Mouse (Mus musculus): Measurements from ENCODE around the gene Tspo2. TPM values are rescaled to one million over a fixed set of nuclear protein-coding genes. Genes with fewer than 3 reads are reported as not detected.
"Not testable (repeated sequence)": the region's sequence is repeated elsewhere in the genome, so short reads cannot be mapped to it uniquely, and the experiment has no call there.

Gene Tspo2
- 0.89 and 1.5 TPM in 2 replicates for polyA plus RNA-seq (2016; fragmentation: Nextera tagmentation; extraction: Ambion mirVana)

DNA sequence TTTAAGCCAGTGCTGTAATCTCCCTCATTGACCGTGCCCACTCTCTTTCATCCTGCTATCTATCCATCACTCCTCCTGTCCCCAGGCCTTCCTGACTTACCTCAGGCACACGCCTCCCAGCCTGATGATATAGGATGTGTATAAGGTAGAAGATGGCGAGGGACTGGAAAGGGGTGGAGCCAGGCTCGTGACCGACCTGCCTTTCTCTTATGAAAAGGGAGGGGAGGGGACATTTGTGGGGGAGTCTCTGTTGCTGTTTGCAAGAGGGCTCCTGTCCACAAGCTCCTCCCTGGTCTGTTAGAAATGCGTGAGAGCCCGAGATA is at the start of gene Tspo2:
TSS of gene Tspo2 (minus strand) at position 170 of the 323 bp plus-strand sequence.
- ATAC-seq (ENCODE audit: insufficient number of reproducible peaks, insufficient read depth, low FRiP score, low TSS enrichment), result no peak
- H3K4me2 ChIP-seq (replicated peaks), result no peak within 1 kb of the TSS
- no peaks in the 10 kb centered on the region for H3K9me3 ChIP-seq
- WGBS, result 68% methylated on average over 7 of the region's 7 CpGs
- no peaks in the 10 kb centered on the region for H3K27me3 ChIP-seq
- no peak within 1 kb of the TSS for H3K9ac ChIP-seq
- no peak within 1 kb of the TSS for H3K27ac ChIP-seq
- no peaks in the 10 kb centered on the region for H3K4me1 ChIP-seq
- H3K4me3 ChIP-seq, result no peak within 1 kb of the TSS
- no peaks in the 10 kb centered on the region for H3K36me3 ChIP-seq

DNA sequence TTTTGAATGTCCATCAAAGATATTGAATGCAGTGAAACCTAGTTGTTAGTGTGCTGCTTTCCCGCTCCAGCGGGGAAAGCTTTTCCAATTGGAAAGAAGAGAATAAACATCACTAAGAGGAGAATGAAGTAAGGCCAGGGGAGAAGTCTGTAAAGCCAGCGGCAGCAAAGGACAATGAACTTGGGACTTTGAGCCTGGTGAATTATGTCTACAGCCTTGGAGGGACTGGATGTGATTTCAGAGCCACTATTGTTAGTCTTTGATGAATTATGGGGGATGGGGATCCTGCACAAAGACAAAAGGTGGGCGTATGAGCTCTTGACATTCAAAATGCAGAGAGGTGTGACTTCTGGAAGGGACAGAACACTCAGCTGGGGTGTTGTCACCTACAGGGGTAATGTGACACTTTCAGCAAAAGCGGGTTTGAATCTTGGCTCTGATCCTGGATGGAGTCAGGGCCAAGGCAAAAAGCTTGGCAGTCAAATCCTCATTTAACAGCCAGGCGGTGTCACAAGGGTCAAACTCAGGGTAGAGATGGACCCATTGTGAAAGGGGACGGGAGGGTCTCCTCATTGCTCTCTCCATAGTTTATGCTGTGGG is 49.6 kb upstream of the Tspo2 start:
- H3K4me2 ChIP-seq (replicated peaks), result no peak overlapping the region
- H3K4me3 ChIP-seq, result no peak overlapping the region
- no peaks in the 10 kb centered on the region for H3K36me3 ChIP-seq
- no peaks in the 10 kb centered on the region for H3K9me3 ChIP-seq
- 83% methylated on average over 7 of the region's 7 CpGs for WGBS
- H3K27me3 ChIP-seq, result no peaks in the 10 kb centered on the region
- ATAC-seq (ENCODE audit: insufficient number of reproducible peaks, insufficient read depth, low FRiP score, low TSS enrichment), result no peak
- H3K4me1 ChIP-seq, result peaks cover 14% of the 10 kb centered on the region
- no peak overlapping the region for H3K27ac ChIP-seq
- H3K9ac ChIP-seq, result no peak overlapping the region

DNA sequence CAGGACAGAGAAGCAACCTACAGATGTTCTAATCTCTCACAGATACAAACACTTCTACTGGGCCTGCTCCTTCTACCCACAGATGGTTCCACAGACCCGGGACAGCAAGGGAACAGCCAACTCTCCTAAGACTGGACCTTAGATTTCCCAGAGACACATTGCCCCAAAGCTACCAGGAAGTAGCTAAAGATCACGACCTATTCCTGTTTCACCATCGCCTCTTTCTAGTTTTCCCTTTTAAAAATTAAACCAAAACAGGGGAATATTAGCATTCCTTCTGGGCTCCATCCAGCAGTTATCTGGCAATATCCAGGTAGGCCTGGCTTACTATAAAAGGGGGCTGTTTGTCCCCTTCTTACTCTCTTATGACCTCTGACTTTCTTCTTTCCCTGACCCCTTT is 46.7 kb upstream of the Tspo2 start:
- no peaks in the 10 kb centered on the region for H3K9me3 ChIP-seq
- H3K9ac ChIP-seq, result no peak overlapping the region
- no peak overlapping the region for H3K4me3 ChIP-seq
- no peak for ATAC-seq (ENCODE audit: insufficient number of reproducible peaks, insufficient read depth, low FRiP score, low TSS enrichment)
- no peak overlapping the region for H3K4me2 ChIP-seq (replicated peaks)
- no peak overlapping the region for H3K27ac ChIP-seq
- no peaks in the 10 kb centered on the region for H3K36me3 ChIP-seq
- no peaks in the 10 kb centered on the region for H3K27me3 ChIP-seq
- 82% methylated on average over 3 of the region's 3 CpGs for WGBS
- H3K4me1 ChIP-seq, result no peaks in the 10 kb centered on the region

DNA sequence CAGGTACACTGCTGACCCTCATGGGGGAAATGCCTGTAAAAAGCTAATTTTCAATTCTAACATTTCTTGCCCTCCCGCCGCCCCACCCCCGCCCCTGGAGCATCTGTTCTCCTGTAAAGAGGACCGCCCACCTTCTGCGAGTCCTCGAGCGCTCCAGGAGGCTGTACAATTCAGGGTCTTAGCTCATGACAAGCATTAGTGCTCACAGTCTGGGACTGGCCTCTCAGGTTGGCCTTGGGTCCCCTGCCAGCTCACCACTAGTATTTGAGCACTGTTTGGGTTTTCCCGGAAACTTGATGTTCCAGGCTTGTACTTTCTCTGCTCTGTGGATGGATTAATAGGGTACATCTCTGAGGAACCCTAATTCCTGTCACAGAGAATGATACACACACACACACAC is 42.7 kb upstream of the Tspo2 start:
- H3K4me1 ChIP-seq, result no peaks in the 10 kb centered on the region
- H3K9me3 ChIP-seq, result no peaks in the 10 kb centered on the region
- H3K4me2 ChIP-seq (replicated peaks), result no peak overlapping the region
- ATAC-seq (ENCODE audit: insufficient number of reproducible peaks, insufficient read depth, low FRiP score, low TSS enrichment), result peak; percentile 60; the same call in 1 of the 2 replicates
- H3K9ac ChIP-seq, result no peak overlapping the region
- no peaks in the 10 kb centered on the region for H3K27me3 ChIP-seq
- no peaks in the 10 kb centered on the region for H3K36me3 ChIP-seq
- no peak overlapping the region for H3K27ac ChIP-seq
- H3K4me3 ChIP-seq, result no peak overlapping the region
- WGBS, result 75% methylated on average over 8 of the region's 8 CpGs

DNA sequence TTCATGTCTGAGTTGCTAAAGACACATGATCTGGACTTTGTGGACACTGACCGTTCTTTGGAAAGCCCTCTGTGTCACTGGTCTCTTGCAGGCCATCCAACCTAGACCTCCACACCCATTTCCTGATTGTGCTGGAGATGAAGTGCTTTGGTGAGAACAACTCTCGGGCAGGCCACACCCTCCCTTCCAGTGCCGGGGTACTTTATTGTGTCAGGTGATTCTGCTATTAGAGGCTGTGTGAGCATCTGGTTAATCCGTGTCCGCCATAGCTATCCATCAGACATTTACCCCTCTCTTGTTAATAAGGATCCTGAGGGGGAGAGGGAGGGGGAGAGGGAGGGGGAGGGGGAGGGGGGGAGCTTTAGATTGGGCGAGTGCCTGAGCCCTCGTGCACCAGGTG is 42.3 kb upstream of the Tspo2 start:
- H3K27ac ChIP-seq, result no peak overlapping the region
- ATAC-seq (ENCODE audit: insufficient number of reproducible peaks, insufficient read depth, low FRiP score, low TSS enrichment), result no peak

DNA sequence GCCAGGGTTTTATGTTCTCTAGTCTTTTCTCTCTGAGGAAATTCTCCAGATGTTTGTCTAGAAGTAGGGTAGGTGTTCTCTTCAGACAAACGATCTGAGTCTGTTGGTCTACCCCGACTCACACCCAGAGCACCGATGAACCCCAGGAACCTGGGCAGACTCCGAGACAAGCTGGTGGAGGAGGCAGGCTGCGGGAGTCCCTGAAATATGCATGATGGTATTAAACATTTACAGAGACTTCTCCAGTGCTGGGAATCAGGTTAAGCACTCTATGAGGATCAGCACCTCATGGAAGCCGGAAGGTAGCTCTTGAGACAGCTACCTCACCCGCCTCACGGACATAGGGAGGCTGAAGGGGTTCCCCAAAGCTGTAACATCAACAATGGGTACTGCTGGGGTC is 41.3 kb upstream of the Tspo2 start:
- H3K4me3 ChIP-seq, result no peak overlapping the region
- H3K4me2 ChIP-seq (replicated peaks), result no peak overlapping the region
- no peak overlapping the region for H3K9ac ChIP-seq
- no peak overlapping the region for H3K27ac ChIP-seq
- no peaks in the 10 kb centered on the region for H3K9me3 ChIP-seq
- H3K4me1 ChIP-seq, result no peaks in the 10 kb centered on the region
- WGBS, result 90% methylated on average over 8 of the region's 8 CpGs
- H3K27me3 ChIP-seq, result no peaks in the 10 kb centered on the region
- H3K36me3 ChIP-seq, result no peaks in the 10 kb centered on the region
- no peak for ATAC-seq (ENCODE audit: insufficient number of reproducible peaks, insufficient read depth, low FRiP score, low TSS enrichment)

More for the DNA sequence above, 42.3 kb upstream of the Tspo2 start:
- no peaks in the 10 kb centered on the region for H3K36me3 ChIP-seq
- H3K9me3 ChIP-seq, result no peaks in the 10 kb centered on the region
- H3K4me2 ChIP-seq (replicated peaks), result no peak overlapping the region
- no peak overlapping the region for H3K4me3 ChIP-seq
- H3K9ac ChIP-seq, result no peak overlapping the region
- no peaks in the 10 kb centered on the region for H3K27me3 ChIP-seq
- H3K4me1 ChIP-seq, result no peaks in the 10 kb centered on the region
- 55% methylated on average over 7 of the region's 7 CpGs for WGBS

DNA sequence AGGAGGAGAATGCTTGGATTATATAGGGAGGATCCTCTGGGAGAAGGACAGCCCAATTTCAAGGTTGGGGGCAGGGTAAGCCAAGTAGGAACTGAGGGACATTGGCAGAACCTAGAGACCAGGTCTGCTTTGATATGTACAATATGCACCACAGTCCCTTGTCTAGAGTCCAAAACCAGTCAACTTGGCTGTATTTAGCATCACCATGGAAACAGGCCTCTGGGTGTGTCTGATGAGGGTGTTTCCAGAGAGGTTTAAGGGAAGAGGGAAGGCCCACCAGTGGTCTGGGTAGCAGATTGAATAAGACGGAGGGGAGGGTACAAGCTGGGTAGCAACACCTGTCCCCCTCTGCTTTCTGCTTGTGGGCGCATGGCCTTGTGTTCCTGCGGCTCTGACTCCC is 38.1 kb upstream of the Tspo2 start:
- no peak overlapping the region for H3K9ac ChIP-seq
- no peaks in the 10 kb centered on the region for H3K27me3 ChIP-seq
- no peaks in the 10 kb centered on the region for H3K4me1 ChIP-seq
- H3K36me3 ChIP-seq, result no peaks in the 10 kb centered on the region
- ATAC-seq (ENCODE audit: insufficient number of reproducible peaks, insufficient read depth, low FRiP score, low TSS enrichment), result no peak
- no peaks in the 10 kb centered on the region for H3K9me3 ChIP-seq
- no peak overlapping the region for H3K4me3 ChIP-seq
- H3K4me2 ChIP-seq (replicated peaks), result no peak overlapping the region
- 87% methylated on average over 3 of the region's 3 CpGs for WGBS
- H3K27ac ChIP-seq, result no peak overlapping the region

DNA sequence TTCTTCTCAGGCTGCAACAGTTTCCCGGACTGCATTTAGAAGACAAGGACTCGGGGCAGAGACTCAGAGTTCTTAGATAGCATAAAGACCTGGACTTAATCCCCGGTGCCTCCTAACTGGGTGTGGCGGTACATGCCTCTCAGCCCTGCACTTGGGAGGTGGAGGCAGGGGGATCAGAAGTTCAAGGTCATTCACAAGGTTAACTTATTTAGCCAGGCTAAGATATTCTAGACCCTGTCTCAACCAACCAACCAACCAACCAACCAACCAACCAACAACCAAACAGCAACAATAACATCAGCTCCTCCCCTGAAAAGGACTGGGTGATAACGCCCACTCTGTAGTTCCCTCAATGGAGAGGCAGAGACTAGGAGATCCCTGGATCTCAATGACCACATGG is 32.9 kb upstream of the Tspo2 start:
- no peaks in the 10 kb centered on the region for H3K4me1 ChIP-seq
- H3K27me3 ChIP-seq, result no peaks in the 10 kb centered on the region
- H3K27ac ChIP-seq, result no peak overlapping the region
- H3K9me3 ChIP-seq, result no peaks in the 10 kb centered on the region
- H3K4me3 ChIP-seq, result no peak overlapping the region
- no peak overlapping the region for H3K9ac ChIP-seq
- ATAC-seq (ENCODE audit: insufficient number of reproducible peaks, insufficient read depth, low FRiP score, low TSS enrichment), result no peak
- no peaks in the 10 kb centered on the region for H3K36me3 ChIP-seq
- 85% methylated on average over 5 of the region's 5 CpGs for WGBS
- no peak overlapping the region for H3K4me2 ChIP-seq (replicated peaks)

DNA sequence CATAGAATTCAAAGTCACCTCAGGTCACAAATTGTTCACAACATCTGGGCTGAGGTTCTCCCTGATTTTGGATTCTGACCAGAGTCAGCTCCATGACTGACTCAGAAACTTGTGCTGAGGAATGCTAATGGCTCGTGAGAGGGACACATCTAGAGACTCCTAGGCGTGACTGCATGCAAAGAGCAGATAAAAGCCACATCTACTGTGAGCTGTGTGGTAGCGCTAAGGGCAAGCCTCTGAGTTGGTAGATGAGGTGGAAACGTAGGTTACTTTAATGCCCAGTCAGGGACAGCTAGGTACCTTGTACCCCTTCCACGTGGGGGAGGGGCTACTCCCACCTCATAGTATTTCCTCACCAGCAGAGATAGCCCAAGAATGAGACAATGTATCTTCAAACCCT is 32.4 kb upstream of the Tspo2 start:
- Histone ChIP-seq H3K9me3 (no peaks in the 10 kb centered on the region), H3K4me3 (no peak overlapping the region), H3K36me3 (no peaks in the 10 kb centered on the region), H3K4me1 (no peaks in the 10 kb centered on the region), H3K4me2 (replicated peaks) (no peak overlapping the region), H3K27ac (no peak overlapping the region), H3K27me3 (no peaks in the 10 kb centered on the region), H3K9ac (no peak overlapping the region)
- ATAC-seq (ENCODE audit: insufficient number of reproducible peaks, insufficient read depth, low FRiP score, low TSS enrichment), result no peak
- 81% methylated on average over 5 of the region's 5 CpGs for WGBS

DNA sequence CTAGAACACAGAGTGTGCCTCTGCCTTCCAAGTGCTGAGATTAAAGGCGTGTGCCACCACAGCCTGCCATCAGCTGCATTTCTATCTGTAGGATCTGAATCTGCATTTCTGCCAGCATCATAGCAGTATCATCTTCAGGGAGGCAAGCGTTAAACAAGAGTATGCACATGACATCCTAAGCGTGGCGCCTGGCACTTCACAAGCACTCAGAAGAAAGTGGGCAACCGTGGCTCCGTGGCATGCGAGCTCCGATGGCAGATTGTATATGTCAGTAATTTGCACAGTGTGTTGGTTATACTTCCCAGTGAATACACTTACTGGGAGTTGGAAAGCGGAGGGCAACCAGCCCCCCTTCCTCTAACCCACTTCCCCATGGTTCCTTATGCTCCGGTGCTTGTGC is 28.6 kb upstream of the Tspo2 start:
- H3K27ac ChIP-seq, result no peak overlapping the region
- no peak overlapping the region for H3K4me3 ChIP-seq
- H3K4me1 ChIP-seq, result no peaks in the 10 kb centered on the region
- no peak for ATAC-seq (ENCODE audit: insufficient number of reproducible peaks, insufficient read depth, low FRiP score, low TSS enrichment)
- H3K4me2 ChIP-seq (replicated peaks), result no peak overlapping the region
- H3K9ac ChIP-seq, result no peak overlapping the region
- H3K27me3 ChIP-seq, result no peaks in the 10 kb centered on the region
- H3K36me3 ChIP-seq, result no peaks in the 10 kb centered on the region
- no peaks in the 10 kb centered on the region for H3K9me3 ChIP-seq
- WGBS, result 89% methylated on average over 10 of the region's 10 CpGs

DNA sequence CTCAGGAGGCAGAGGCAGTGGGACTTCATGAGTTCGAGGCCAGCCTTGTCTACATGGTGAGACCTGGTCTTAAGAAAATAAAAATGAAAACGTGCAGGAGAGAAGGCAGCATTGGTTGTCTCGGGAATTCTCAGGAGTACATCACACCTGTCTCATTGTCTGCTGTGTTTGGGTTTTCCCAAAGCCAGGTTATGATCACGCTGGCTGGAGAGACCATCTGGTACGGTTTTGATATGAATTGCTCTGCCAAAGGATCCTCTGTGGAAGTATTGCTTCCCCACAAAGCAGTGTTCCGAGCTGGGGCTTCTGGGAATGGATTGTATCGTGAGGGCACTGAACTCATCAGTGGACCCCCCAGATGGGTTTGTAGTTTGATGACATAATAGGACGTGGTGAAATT is 24.1 kb upstream of the Tspo2 start:
- no peak overlapping the region for H3K4me3 ChIP-seq
- no peaks in the 10 kb centered on the region for H3K27me3 ChIP-seq
- H3K4me1 ChIP-seq, result no peaks in the 10 kb centered on the region
- no peaks in the 10 kb centered on the region for H3K36me3 ChIP-seq
- WGBS, result 76% methylated on average over 8 of the region's 8 CpGs
- H3K27ac ChIP-seq, result no peak overlapping the region
- ATAC-seq (ENCODE audit: insufficient number of reproducible peaks, insufficient read depth, low FRiP score, low TSS enrichment), result no peak
- H3K9me3 ChIP-seq, result no peaks in the 10 kb centered on the region
- no peak overlapping the region for H3K4me2 ChIP-seq (replicated peaks)
- H3K9ac ChIP-seq, result no peak overlapping the region

DNA sequence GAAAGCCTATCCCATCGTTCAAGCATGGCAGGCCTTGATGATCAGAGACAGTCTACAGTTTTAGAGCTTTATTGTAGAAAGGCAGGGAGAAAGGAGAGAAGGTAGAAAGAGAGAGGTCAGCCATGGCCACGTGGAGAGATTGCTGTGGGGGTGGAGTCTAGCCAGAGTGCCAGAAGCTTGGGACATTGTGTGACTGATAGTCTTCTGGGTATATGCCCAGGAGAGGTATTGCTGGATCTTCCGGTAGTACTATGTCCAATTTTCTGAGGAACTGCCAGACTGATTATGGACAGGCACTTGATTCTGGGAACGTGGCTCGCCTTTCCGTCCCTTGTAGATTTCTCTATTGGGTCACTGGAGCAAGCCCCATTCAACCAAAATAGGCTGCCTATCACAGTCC is 23.0 kb upstream of the Tspo2 start:
- ATAC-seq (ENCODE audit: insufficient number of reproducible peaks, insufficient read depth, low FRiP score, low TSS enrichment); H3K4me1 ChIP-seq; H3K9ac ChIP-seq; H3K27me3 ChIP-seq; H3K36me3 ChIP-seq; H3K9me3 ChIP-seq; H3K4me3 ChIP-seq; H3K4me2 ChIP-seq (replicated peaks); H3K27ac ChIP-seq: not testable (repeated sequence)
- 87% methylated on average over 6 of the region's 6 CpGs for WGBS
